Mouse (Mus musculus) C2C12 (cell line): ENCODE measurements around the gene Rab40c. TPM values are rescaled to one million over a fixed set of nuclear protein-coding genes. Genes with fewer than 3 reads are reported as not detected.
A peak's percentile ranks its signal among the peaks of the same experiment; 100 is the strongest.

Experiments used
- H3K27me3 ChIP-seq: one replicate; pipeline ENCODE4 v1.6.1; 2011; ENCODE audit not compliant: control insufficient read depth, insufficient read depth, insufficient read length
- H3K36me3 ChIP-seq: one replicate; pipeline ENCODE4 v1.6.1; 2011; ENCODE audit not compliant: control insufficient read depth, insufficient read depth
- H3K4me3 ChIP-seq: one replicate; pipeline ENCODE4 v1.5.1; 2011; ENCODE audit warnings: mild to moderate bottlenecking, control low read depth; ENCODE audit not compliant: poor library complexity, insufficient read depth, severe bottlenecking
- H3K79me2 ChIP-seq: one replicate; pipeline ENCODE4 v1.6.1; 2011; ENCODE audit not compliant: control insufficient read depth, insufficient read depth
- H3K79me3 ChIP-seq: one replicate; pipeline ENCODE4 v1.6.1; 2011; ENCODE audit warnings: low read depth, control low read depth
- H3ac ChIP-seq: one replicate; pipeline ENCODE3; 2011; ENCODE audit warnings: low read depth; ENCODE audit not compliant: control insufficient read depth, insufficient read length
- CEBPB ChIP-seq: IDR thresholded peaks from one replicate; pipeline ENCODE4 v1.6.1; 2011; ENCODE audit warnings: low read depth, mild to moderate bottlenecking, control low read depth, moderate library complexity
- CTCF ChIP-seq: IDR thresholded peaks from one replicate; pipeline ENCODE4 v1.5.1; 2011; ENCODE audit not compliant: control insufficient read depth, insufficient read depth, insufficient read length
- FOSL1 ChIP-seq: IDR thresholded peaks from one replicate; pipeline ENCODE4 v1.8.0; 2011; ENCODE audit warnings: mild to moderate bottlenecking, low read length; ENCODE audit not compliant: poor library complexity, insufficient read depth, severe bottlenecking
- MAX ChIP-seq: IDR thresholded peaks from one replicate; pipeline ENCODE4 v1.6.1; 2011; ENCODE audit warnings: mild to moderate bottlenecking, control low read depth
- MYOD1 ChIP-seq: IDR thresholded peaks from one replicate; pipeline ENCODE4 v1.6.1; 2011; ENCODE audit warnings: low read depth; ENCODE audit not compliant: control insufficient read depth, insufficient read length
- MYOG ChIP-seq: IDR thresholded peaks from one replicate; pipeline ENCODE4 v1.6.1; 2011; ENCODE audit not compliant: control insufficient read depth, insufficient read length; ENCODE audit errors: extremely low read depth
- USF1 ChIP-seq: IDR thresholded peaks from one replicate; pipeline ENCODE4 v1.6.1; 2011; ENCODE audit warnings: low read depth, mild to moderate bottlenecking, control low read depth, moderate library complexity
- polyA plus RNA-seq: library from polyadenylated mRNA; unstranded; fragments of >200 nt; fragmentation: generic; extraction: Trizol; gene quantifications from one replicate; pipeline ENCODE4 v1.2.1, GENCODE M21; 2012; ENCODE audit warnings: missing spikeins

The Rab40c gene
- polyA plus RNA-seq, 1 experiment: 14.4 TPM

- H3K36me3 ChIP-seq: peaks cover 17% of the 10 kb centered on the region
- peaks cover 8% of the 10 kb centered on the region for H3K79me2 ChIP-seq
- TF ChIP-seq CTCF (peak; percentile 38), CEBPB (no peak), MAX (no peak), FOSL1 (no peak)
- H3K27me3 ChIP-seq: no peaks in the 10 kb centered on the region
- no peaks in the 10 kb centered on the region for H3K79me3 ChIP-seq
- no peak overlapping the region for H3ac ChIP-seq
- no peak overlapping the region for H3K4me3 ChIP-seq
Measured at GRCm38 (mm10) chr17:25879261-25879660, 40.3 kb downstream of the Rab40c start.

DNA sequence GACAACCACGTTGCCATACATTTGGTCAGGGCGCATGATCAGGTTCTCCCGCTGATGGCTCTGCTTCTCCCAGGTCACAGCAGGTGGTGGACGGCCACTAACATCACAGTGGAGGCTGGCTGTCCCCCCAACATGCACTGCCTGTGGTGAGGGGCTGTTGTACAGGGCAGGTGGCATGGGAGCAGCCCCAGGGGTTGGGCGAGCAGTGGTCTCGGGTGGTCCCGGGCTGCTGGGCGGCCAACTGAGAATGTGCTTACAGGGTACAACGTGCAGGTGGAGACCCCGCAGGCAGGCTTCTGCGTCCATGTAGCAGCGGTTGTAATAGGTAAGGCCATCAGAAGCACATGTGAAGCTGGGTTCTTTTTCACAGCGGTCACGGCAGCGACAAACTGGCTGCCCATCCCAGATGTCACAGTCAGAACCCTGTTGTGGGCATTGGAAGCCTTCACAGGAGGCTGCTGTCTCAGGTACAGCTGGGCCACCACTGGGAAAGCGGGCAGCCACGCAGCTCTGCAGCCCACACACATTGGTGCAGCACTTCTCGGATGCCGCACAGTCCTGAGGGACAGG, 40.8 kb downstream of the Rab40c start:
- no peaks in the 10 kb centered on the region for H3K27me3 ChIP-seq
- H3K36me3 ChIP-seq: peaks cover 14% of the 10 kb centered on the region
- H3ac ChIP-seq: no peak overlapping the region
- no peak overlapping the region for H3K4me3 ChIP-seq
- TF ChIP-seq USF1 (no peak), FOSL1 (no peak)
- H3K79me2 ChIP-seq: peaks cover 8% of the 10 kb centered on the region
- no peaks in the 10 kb centered on the region for H3K79me3 ChIP-seq

GRCm38 (mm10) chr17:25877741-25878610, 41.6 kb downstream of the Rab40c start:
- Histone ChIP-seq H3K79me3 (no peaks in the 10 kb centered on the region), H3ac (no peak overlapping the region), H3K79me2 (peaks cover 8% of the 10 kb centered on the region), H3K27me3 (no peaks in the 10 kb centered on the region), H3K36me3 (peaks cover 10% of the 10 kb centered on the region), H3K4me3 (no peak overlapping the region)
- TF ChIP-seq CTCF (no peak), MAX (no peak), USF1 (no peak), FOSL1 (no peak), MYOD1 (no peak), CEBPB (no peak), MYOG (no peak)

- no peaks in the 10 kb centered on the region for H3K27me3 ChIP-seq
- H3K36me3 ChIP-seq: peaks cover 10% of the 10 kb centered on the region
- TF ChIP-seq CTCF (no peak), FOSL1 (no peak), MYOG (no peak), MAX (no peak), MYOD1 (no peak), CEBPB (no peak), USF1 (no peak)
- no peaks in the 10 kb centered on the region for H3K79me3 ChIP-seq
- no peak overlapping the region for H3K4me3 ChIP-seq
- H3ac ChIP-seq: no peak overlapping the region
- H3K79me2 ChIP-seq: peaks cover 8% of the 10 kb centered on the region
Measured at GRCm38 (mm10) chr17:25877025-25877424, 42.5 kb downstream of the Rab40c start.

DNA sequence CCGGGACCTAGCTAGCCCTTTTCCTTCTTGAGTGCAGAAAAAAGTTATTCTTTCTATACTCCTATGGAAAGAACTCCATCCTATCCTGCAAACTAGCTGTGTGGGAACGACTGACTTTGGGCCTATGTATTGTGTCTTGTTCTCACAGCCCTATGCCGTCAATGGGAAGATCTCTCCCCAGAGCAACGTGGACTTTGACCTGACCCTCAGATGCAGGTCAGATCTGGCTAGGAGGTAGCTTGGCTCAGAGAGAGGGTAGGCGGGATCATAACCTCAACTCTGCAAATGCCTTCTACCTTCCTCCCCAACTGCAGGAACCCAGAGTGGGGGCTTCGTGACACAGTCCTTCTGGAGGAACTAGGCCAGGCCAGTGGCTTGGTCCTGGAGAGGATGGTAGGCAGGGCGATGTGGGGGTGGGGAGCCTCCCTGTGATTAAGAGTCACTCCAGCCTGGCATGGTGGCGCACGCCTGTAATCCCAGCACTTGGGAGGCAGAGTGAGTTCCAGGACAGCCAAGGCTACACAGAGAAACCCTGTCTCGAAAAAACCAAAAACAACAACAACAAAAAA, 43.1 kb downstream of the Rab40c start:
- Histone ChIP-seq H3K36me3 (peaks cover 7% of the 10 kb centered on the region), H3K4me3 (no peak overlapping the region), H3ac (peak overlapping the region; percentile 42), H3K79me3 (no peaks in the 10 kb centered on the region), H3K27me3 (no peaks in the 10 kb centered on the region), H3K79me2 (peaks cover 8% of the 10 kb centered on the region)
- TF ChIP-seq CEBPB: no peak
- no peak for TF ChIP-seq MYOG
- no peak for TF ChIP-seq FOSL1
- TF ChIP-seq CTCF: no peak
- no peak for TF ChIP-seq MYOD1
- TF ChIP-seq MAX: no peak
- no peak for TF ChIP-seq USF1
